Mouse (Mus musculus): Measurements from ENCODE around the gene Gm5662. TPM values are rescaled to one million over a fixed set of nuclear protein-coding genes. Genes with fewer than 3 reads are reported as not detected.
"Not testable (repeated sequence)": the region's sequence is repeated elsewhere in the genome, so short reads cannot be mapped to it uniquely, and the experiment has no call there.

Gm5662 gene
- polyA plus RNA-seq (2012; rRNA removed), result not detected in 2 replicates

DNA sequence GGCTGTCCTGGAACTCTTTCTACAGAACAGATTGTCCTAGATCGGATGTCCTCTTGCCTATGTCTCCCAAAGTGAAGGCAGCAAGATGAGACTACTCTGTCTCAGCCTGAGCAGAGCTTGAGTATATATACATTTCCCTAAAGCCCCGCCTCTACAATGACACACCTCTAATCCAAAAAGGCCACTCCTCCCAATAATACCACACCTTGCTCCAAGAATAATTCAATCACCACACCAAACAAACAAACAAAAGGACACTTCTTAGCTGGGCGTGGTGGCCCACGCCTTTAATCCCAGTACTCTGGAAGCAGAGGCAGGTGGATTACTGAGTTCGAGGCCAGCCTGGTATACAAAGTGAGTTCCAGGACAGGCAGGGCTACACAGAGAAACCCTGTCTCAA, at the start of gene Gm5662:
Gene Gm5662 (minus strand): TSS at position 101 of the 400 bp plus-strand sequence.
- not testable (repeated sequence) for H3K36me3 ChIP-seq (ENCODE audit: control insufficient read depth, insufficient read depth, low read length); H3K27me3 ChIP-seq (ENCODE audit: control insufficient read depth, insufficient read depth, low read length); H3K27ac ChIP-seq (ENCODE audit: control insufficient read depth, insufficient read depth, low read depth, low read length); H3K4me1 ChIP-seq (ENCODE audit: control insufficient read depth, insufficient read depth, low read length); H3K4me3 ChIP-seq (ENCODE audit: control insufficient read depth, low read depth, low read length)

DNA sequence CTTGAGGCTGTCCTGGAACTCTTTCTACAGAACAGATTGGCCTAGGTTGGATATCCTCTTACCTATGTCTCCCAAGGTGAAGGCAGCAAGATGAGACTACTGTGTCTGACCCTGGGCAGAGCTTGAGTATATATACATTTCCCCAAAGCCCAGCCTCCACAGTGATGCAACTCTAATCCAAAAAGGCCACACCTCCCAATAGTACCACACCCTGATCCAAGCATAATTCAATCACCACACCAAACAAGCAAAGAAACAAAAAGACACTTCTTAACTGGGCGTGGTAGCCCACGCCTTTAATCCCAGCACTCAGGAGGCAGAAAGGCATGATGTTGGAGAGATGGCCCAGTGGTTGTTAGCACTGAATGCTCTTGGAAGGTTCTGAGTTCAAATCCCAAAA, 49.6 kb upstream of the Gm5662 start, which contains the start of gene Gm5039:
Gene Gm5039 (minus strand): TSS at position 101 of the 400 bp plus-strand sequence.
- H3K4me1 ChIP-seq (ENCODE audit: control insufficient read depth, insufficient read depth, low read length); H3K27ac ChIP-seq (ENCODE audit: control insufficient read depth, insufficient read depth, low read depth, low read length); H3K27me3 ChIP-seq (ENCODE audit: control insufficient read depth, insufficient read depth, low read length); H3K4me3 ChIP-seq (ENCODE audit: control insufficient read depth, low read depth, low read length); H3K36me3 ChIP-seq (ENCODE audit: control insufficient read depth, insufficient read depth, low read length): not testable (repeated sequence)

DNA sequence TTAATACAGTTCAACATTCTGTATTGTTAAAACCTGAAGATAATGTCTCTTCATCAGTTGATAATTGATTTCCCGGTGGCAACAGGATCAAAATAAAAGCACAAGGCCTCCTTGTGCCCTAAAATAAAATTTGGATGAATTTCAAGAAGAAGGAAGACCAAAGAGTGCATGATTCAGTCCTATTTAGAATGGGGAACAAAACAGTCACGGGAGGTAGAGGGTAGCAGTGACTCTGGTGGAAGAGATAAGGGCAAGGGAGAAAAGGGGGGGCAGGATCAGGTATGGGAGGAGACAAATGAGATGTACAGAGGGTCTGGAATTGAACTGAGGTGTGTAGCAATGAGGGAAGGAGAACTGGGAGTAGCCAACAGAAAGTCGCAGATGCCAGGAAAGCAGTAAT, 40.3 kb upstream of the Gm5662 start:
- H3K27me3 ChIP-seq (ENCODE audit: control insufficient read depth, insufficient read depth, low read length), result no peaks in the 10 kb centered on the region
- TF ChIP-seq CTCF (IDR thresholded peaks at IDR 0.05; ENCODE audit: control insufficient read depth, insufficient read depth, insufficient replicate concordance, low read depth, low read length) (no peak), POLR2A (IDR thresholded peaks at IDR 0.05; ENCODE audit: control insufficient read depth, low read depth, low read length) (no peak)
- no peaks in the 10 kb centered on the region for H3K36me3 ChIP-seq (ENCODE audit: control insufficient read depth, insufficient read depth, low read length)
- H3K4me1 ChIP-seq (ENCODE audit: control insufficient read depth, insufficient read depth, low read length), result no peaks in the 10 kb centered on the region
- H3K27ac ChIP-seq (ENCODE audit: control insufficient read depth, insufficient read depth, low read depth, low read length), result no peak overlapping the region
- no peak overlapping the region for H3K4me3 ChIP-seq (ENCODE audit: control insufficient read depth, low read depth, low read length)

DNA sequence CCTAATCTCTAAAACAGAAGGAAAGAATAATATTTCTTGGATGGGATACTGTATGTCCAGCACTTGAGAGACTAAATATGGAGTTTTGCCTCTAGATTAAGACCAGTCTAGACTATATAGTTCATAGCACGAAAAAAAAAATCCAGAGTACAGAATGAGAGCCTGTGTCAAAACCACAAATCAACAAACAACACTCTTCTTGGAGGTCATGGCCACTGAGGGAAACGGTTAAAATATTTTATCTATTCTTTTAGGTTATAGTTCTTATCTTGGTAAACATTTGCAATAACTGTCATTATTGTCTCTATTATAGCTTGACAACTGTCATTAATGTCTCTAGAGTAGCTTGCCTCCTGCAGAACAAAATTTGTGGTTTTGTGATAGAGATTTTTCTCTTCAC, 22.9 kb upstream of the Gm5662 start:
- not testable (repeated sequence) for H3K27ac ChIP-seq (ENCODE audit: control insufficient read depth, insufficient read depth, low read depth, low read length); H3K4me1 ChIP-seq (ENCODE audit: control insufficient read depth, insufficient read depth, low read length); H3K27me3 ChIP-seq (ENCODE audit: control insufficient read depth, insufficient read depth, low read length); H3K36me3 ChIP-seq (ENCODE audit: control insufficient read depth, insufficient read depth, low read length); H3K4me3 ChIP-seq (ENCODE audit: control insufficient read depth, low read depth, low read length)

DNA sequence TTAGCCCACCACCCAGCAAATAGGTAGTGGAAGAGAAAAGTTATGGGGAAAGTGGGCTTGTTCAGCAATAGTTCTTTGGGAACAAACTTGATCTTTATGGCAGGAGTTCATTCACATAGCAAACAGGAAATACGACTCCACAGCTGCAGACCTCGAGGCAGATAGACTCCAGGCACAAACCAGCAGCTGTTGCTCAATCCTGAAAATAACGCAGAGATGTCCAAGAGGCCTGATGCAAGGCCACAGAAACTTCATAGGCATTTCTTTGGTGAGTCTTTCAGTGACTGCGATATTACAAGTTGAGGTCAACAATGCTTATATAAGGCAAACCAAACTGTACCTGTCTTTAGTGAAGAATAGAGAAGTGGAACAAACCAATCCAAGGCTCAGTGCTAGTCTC, 18.8 kb upstream of the Gm5662 start:
- not testable (repeated sequence) for H3K4me1 ChIP-seq (ENCODE audit: control insufficient read depth, insufficient read depth, low read length); H3K27me3 ChIP-seq (ENCODE audit: control insufficient read depth, insufficient read depth, low read length); H3K4me3 ChIP-seq (ENCODE audit: control insufficient read depth, low read depth, low read length); H3K27ac ChIP-seq (ENCODE audit: control insufficient read depth, insufficient read depth, low read depth, low read length); H3K36me3 ChIP-seq (ENCODE audit: control insufficient read depth, insufficient read depth, low read length)

DNA sequence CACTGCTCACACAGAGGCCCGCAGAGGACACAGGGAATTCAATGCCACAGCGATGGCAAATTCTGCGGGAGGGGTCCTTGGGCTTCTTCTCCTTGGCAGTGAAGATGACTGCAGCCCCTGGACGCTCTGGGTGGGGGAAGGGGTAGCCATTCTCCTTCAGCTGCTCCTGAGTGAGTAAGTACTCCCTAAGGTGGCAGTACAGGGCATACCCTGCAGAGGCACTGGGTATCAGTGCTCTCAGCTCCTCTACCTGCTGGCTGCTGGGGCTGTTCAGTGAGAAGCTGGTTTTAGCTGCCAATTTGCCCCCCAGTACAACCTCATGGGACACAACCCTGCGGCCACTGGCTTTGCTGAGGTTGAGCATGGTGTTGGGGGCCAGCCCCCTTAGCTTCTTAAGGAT, 10.9 kb upstream of the Gm5662 start:
- H3K4me1 ChIP-seq (ENCODE audit: control insufficient read depth, insufficient read depth, low read length); H3K36me3 ChIP-seq (ENCODE audit: control insufficient read depth, insufficient read depth, low read length); H3K27ac ChIP-seq (ENCODE audit: control insufficient read depth, insufficient read depth, low read depth, low read length); H3K27me3 ChIP-seq (ENCODE audit: control insufficient read depth, insufficient read depth, low read length); H3K4me3 ChIP-seq (ENCODE audit: control insufficient read depth, low read depth, low read length): not testable (repeated sequence)

DNA sequence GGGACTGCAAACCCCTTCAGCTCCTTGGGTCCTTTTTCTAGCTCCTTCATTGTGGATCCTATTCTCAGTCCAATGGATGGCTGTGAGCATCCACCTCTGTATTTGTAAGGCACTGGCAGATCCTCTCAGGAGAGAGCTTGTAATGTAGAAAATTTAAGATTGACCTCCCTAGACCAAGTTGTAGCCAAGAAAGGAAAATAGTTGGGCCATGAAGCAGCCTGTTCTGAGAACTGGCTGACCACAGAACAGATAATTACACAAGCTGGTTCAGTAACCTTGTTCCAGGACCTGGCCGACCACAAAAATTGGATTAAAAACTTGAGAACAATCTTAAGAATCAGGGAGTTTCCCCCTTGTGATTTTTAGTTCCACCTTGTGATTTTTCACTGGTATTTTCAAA, 17.1 kb downstream of the Gm5662 start:
- Histone ChIP-seq H3K36me3 (ENCODE audit: control insufficient read depth, insufficient read depth, low read length) (no peaks in the 10 kb centered on the region), H3K4me1 (ENCODE audit: control insufficient read depth, insufficient read depth, low read length) (no peaks in the 10 kb centered on the region), H3K4me3 (ENCODE audit: control insufficient read depth, low read depth, low read length) (no peak overlapping the region), H3K27me3 (ENCODE audit: control insufficient read depth, insufficient read depth, low read length) (no peaks in the 10 kb centered on the region), H3K27ac (ENCODE audit: control insufficient read depth, insufficient read depth, low read depth, low read length) (no peak overlapping the region)
- TF ChIP-seq POLR2A (IDR thresholded peaks at IDR 0.05; ENCODE audit: control insufficient read depth, low read depth, low read length) (no peak), CTCF (IDR thresholded peaks at IDR 0.05; ENCODE audit: control insufficient read depth, insufficient read depth, insufficient replicate concordance, low read depth, low read length) (no peak)

DNA sequence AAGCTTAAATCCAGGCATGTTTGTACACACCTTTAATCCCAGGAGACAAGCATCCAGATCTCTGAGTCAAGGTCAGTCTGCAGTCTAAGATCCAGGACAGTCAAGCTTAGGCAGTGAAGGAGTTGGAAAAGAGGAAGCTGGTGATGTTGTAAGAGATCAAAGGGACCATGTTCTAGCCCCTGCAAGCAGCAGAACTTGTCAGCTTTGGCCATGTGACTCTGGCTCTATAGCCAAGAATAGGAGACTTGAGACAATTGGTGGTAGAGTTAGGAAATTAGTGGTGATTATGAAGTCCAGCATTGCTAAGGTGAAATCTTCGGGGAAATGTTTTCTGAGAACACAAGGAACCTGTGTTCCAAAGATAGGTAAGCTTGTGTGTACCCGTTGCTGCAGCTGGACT, 18.4 kb downstream of the Gm5662 start:
- H3K27me3 ChIP-seq (ENCODE audit: control insufficient read depth, insufficient read depth, low read length); H3K4me3 ChIP-seq (ENCODE audit: control insufficient read depth, low read depth, low read length); H3K4me1 ChIP-seq (ENCODE audit: control insufficient read depth, insufficient read depth, low read length); H3K36me3 ChIP-seq (ENCODE audit: control insufficient read depth, insufficient read depth, low read length); H3K27ac ChIP-seq (ENCODE audit: control insufficient read depth, insufficient read depth, low read depth, low read length): not testable (repeated sequence)

DNA sequence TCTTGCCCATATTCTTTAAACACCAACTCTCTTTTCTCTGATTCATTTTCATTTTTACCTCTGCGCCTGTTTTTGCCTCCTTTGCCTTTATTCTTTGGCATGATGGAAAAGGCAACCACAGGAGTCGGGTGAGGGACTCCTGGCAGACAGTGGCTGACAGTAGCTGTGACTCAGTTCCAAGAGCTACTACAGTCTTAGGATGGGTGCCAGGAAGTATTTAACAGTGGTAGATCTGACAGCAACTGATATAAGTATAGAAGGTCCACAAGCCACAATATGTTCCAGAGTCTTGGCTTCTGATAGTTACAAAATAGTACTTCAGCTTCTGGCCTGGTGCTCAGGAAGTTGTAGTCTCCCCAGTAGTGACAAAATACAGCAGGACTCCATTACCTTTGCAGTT, 24.3 kb downstream of the Gm5662 start, which contains the start of gene Gm8332:
Gene Gm8332 (minus strand): TSS at position 101 of the 400 bp plus-strand sequence.
- H3K4me1 ChIP-seq (ENCODE audit: control insufficient read depth, insufficient read depth, low read length); H3K36me3 ChIP-seq (ENCODE audit: control insufficient read depth, insufficient read depth, low read length); H3K4me3 ChIP-seq (ENCODE audit: control insufficient read depth, low read depth, low read length); H3K27me3 ChIP-seq (ENCODE audit: control insufficient read depth, insufficient read depth, low read length); H3K27ac ChIP-seq (ENCODE audit: control insufficient read depth, insufficient read depth, low read depth, low read length): not testable (repeated sequence)

DNA sequence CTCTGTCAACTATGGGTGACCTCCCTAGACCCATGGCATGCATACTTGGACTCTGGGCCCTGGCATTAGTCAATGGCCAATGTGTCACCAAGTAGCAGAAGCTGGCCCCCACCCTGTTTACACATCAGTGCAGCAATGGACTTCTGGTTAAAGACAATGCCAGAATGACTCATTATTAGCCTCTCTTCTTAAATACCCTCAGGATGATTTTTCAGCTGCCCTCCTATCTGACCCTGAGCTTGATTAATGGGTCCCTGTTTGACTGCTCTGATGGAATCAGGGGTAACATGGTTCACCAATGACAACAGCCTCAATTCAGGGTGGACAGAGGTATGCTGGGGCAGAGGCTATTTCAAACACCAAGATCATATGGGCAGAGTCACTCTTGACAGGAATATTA, 28.5 kb downstream of the Gm5662 start:
- H3K27me3 ChIP-seq (ENCODE audit: control insufficient read depth, insufficient read depth, low read length); H3K4me3 ChIP-seq (ENCODE audit: control insufficient read depth, low read depth, low read length); H3K36me3 ChIP-seq (ENCODE audit: control insufficient read depth, insufficient read depth, low read length); H3K4me1 ChIP-seq (ENCODE audit: control insufficient read depth, insufficient read depth, low read length); H3K27ac ChIP-seq (ENCODE audit: control insufficient read depth, insufficient read depth, low read depth, low read length): not testable (repeated sequence)

DNA sequence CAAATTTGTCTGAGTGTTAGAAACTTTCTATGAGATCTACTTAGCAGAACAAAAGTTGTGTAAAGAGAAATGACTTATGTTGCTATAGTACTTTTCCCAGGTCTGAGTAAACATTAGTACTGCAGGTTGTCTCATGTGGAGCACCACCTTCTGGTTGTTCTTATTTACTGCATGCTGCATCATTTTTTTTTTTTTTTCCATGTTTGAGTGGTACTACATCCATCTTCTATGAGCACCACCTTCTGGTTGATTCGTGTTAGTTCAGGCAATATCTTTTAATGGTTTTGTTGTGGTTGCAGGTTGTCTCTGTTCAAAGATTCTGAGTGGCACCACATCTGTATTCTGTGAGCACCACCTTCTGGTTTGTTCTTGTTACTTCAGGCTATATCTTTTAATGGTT, 31.4 kb downstream of the Gm5662 start:
- H3K36me3 ChIP-seq (ENCODE audit: control insufficient read depth, insufficient read depth, low read length); H3K27me3 ChIP-seq (ENCODE audit: control insufficient read depth, insufficient read depth, low read length); H3K4me1 ChIP-seq (ENCODE audit: control insufficient read depth, insufficient read depth, low read length); H3K4me3 ChIP-seq (ENCODE audit: control insufficient read depth, low read depth, low read length); H3K27ac ChIP-seq (ENCODE audit: control insufficient read depth, insufficient read depth, low read depth, low read length): not testable (repeated sequence)
